Mouse (Mus musculus): Measurements from ENCODE around the gene Nup107. TPM values are rescaled to one million over a fixed set of nuclear protein-coding genes. Genes with fewer than 3 reads are reported as not detected.
"Not testable (repeated sequence)": the region's sequence is repeated elsewhere in the genome, so short reads cannot be mapped to it uniquely, and the experiment has no call there.

Gene Nup107
- total RNA-seq, 2 experiments from 2014 or later, result 23.6 to 26.3 TPM

DNA sequence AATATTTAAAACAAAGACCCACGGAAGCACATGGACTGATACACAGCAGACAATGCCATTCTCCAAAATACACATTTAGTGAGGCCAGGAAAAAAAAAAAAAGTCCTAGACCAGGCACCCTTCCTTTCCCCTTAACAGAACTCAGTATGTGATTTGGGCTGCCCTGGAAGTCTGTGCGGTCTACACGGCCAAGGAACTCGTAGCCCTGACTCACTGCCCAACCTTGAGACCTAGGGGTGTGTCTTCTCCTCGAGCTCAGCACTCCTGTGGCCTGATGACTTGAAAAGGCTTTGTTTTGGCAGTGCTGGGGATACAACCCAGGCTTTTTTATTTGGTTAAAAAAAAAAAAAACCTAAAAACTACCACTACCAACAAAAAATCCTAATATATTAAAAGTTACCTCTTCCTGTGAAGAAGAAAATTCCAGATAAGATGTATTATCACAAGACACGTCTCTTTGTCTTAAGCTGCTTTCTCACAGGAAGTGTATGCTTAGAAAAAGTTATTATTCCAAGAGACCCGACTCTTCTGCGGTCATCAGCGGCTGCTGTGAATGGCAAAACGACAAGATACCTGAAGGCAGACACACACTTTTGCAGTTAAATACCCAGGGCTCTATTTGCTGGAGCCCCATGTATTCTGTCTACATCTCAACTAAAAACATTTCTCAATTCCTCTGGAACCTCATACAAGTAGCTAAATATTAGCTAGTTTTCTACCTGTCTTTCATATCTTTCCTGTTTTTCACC is 58.2 kb downstream of the Nup107 start:
- not testable (repeated sequence) for DNase-seq

DNA sequence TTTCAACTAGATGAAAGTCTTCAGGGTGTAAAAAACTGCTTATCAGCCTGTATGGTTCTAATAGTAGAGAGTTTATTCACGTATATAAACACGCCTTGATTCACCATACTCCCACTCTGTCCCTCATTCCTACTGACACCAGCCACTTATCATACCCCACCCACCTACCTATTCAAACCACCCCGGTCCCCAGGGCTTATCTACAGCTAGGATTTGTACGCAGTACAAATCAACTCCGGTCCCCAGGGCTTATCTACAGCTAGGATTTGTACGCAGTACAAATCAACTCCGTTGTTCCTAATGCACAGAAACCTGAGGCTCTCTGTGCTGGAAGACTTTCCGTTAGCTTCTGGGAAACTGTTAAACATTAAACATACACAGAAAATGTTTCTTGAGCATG is 58.9 kb downstream of the Nup107 start:
- DNase-seq, result not testable (repeated sequence)

DNA sequence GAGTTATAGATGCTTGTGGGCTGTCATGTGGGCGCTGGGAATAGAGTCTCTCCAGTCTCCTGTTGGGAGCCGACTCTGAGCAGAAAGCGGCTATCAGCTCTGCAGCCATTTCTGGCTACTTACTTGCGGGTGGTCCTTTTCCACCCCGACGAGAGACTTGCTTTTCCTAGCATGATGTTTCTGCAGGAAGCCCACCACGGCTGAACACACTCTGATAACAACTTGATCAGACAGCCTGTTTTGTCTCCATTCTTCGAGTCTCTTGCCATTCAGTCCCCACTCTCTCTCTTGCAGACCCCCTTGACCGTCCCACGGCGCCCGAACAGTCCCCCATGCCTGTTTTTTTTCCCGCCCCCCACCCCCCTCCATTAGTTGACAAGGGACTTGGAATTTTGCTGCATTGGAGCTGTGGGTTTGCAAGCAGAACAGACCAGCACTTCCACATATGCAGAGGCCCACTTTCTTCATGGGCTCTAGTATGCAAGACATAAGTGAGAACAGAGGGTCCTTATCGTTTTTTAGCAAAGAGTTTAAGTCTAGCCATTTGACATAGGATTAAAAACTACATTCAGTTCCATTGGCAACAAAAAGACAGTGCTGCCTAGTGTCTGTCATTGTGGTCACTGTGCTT is 59.4 kb downstream of the Nup107 start:
- no peak for DNase-seq

DNA sequence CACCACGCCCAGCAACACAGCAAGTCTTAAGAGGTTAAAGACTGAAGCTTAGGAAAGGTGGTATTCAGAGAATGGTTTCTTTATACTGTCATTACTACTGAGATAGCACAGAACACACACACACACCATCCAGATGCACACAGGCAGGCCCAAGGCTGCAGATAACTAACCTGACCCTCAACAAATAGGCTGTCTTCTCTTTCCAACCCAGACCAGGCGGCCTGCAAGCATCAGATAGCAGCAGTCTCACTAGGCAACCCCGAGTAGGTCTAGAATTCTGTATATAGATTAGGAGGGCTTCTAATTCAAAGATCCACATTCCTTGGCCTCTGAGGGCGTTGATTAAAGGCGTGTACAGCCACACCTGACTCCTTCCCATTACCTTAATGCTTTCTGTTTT is 60.3 kb downstream of the Nup107 start:
- DNase-seq, result no peak

DNA sequence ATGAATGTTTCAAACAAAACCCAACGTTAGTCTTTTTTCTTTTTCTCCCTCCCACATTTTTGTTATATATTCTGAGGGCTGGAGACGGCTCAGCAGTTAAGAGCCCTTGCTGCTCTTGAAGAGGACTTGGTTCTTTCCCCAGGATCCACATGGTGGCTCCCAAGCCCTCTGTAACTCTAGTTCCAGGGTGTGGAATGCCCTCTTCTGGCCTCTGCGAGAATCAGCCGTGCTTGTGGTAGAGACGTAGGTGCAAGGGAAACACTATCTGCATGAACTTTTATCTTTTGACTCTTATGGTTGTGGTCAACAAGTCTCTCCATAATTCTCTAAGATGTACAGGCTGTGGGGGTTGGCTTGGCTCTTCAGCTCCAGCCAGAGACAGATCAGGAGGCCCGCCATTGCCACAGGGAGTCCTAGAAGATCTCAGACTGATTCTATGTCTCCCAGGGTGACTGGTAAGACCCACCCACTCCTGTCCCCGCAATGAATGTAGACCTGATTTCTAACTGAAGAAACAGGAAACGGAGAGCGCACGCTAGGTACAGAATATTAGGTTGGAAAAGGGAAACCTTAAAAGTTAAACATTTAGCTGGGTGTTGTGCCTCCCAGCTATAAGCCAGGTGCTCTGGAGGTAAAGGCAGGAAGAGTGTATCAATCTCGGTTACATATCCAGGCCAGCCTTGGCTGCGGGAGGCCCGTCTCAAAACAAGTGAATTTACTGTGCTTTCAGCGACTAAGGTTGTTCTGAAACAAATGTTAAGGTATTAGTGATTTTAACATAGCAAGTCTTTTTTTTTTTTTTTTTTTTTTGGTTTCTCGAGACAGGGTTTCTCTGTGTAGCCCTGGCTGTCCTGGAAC is 61.0 kb downstream of the Nup107 start:
- DNase-seq, result peak; percentile 61

DNA sequence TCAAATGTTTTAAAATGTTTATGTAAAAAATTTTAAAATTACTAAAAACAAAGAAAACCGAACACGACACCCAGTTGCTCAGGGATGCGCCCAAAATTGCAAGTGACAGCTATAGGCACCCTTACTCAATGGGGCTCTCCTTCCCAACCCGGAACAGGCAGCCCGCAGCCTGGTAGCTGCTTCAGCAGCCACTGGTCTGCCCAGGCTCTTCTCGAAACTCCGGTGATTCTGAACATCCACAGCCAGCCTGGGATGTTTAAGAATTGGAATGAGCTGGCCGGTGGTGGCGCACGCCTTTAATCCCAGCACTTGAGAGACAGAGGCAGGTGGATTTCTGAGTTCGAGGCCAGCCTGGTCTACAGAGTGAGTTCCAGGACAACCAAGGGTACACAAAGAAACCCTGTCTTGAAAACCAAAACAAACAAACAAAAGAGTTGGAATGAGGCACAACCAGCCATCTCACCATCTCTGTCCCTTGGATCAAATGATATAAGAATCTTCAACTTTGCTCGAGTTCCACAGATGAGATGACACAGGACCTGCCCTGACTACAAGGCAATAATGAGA is 61.8 kb downstream of the Nup107 start:
- DNase-seq, result no peak

DNA sequence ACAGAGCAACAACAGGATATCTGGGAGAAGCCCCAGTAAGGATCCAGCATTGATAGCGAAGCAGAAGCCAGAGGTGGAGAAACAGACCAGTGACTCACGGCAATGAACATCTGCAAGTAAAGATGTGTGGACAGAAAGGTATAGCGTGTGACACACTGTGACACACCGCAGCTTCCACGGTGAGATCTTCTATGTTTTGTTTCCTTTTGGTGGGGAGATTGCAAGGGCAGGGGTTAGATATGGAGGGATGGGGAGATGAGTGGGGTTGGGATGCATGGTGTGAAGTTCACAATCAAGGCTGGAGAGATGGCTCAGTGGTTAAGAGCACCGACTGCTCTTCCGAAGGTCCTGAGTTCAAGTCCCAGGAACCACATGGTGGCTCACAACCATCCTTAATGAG is 62.4 kb downstream of the Nup107 start:
- no peak for DNase-seq

DNA sequence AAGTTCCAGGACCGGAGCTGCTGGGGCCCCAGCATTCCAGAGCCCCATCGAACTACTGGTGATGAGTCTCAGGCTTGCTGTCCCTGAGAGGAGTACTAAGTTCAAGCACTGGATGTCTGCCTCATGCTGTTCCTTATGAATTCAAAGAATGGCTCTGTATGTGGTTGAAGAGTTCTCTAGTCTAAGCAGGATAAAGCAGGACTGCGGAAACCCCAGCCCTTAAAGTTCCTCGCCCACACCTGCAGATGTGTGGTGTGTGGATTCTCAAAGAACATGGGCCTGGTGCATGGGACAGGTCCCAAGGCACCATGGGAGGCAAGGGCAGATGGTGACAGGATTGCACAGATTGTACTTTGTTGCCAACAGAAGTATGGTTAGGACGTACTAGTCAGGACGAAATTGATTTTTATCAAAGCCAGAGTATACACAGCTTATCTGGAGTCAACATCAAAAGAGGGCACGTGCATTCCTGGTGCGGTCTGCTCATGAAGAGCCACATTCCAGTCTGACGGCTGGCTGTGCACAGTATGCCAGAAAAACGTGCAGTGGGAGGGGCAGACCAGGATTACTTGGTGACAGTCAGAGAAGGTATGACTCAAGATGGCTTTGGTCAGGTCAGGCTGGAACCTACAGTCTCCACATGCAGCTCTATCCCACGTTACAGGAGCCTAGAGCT is 63.2 kb downstream of the Nup107 start:
- DNase-seq, result no peak

DNA sequence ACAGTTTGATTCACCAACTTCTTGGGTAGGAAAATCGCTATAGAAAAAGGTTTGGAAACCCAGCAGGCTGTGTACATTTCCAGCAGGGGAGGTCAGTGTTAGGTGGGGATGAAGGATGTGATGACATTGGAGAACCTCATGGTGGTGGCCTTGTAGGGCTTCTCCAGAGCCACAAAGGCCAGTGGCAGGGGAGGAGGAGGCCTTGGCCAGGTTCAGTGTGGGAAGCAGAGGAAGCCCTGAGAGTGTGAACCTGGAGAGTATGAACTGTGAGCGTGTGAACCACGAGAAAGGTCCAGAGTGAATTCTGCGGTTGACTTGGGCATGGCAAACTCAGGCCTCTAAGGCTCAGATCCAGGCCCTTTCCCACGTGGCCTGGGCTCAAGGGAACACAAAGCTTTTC is 63.9 kb downstream of the Nup107 start:
- no peak for DNase-seq

DNA sequence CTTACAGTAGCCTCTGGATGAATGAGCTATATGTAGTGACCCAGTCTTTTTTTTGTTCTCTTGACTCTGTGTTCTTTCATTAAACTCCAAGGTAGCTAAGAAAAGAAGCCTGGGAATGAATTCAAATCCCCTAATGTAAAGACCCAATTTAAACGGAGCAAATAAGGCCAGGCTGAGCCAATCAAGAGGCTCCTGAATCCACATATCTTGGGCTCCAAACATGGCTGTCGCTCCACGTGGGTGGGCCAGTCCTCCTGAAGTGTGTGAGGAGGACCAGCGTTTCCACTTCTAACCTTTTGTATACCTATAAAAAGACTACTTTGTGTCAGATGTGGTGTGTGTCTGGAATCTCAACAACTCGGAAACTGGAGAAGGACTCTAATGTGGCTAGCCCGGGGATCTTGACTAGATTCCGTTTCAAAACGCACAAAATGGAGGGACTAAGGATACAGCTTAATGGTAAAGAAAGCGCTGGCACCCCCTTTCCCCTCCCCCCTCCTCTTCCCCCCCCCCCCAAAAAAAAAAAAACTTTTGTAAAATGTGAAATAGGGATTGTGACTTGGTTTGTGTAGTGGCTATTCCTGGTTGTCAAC is 64.9 kb downstream of the Nup107 start:
- DNase-seq, result no peak

DNA sequence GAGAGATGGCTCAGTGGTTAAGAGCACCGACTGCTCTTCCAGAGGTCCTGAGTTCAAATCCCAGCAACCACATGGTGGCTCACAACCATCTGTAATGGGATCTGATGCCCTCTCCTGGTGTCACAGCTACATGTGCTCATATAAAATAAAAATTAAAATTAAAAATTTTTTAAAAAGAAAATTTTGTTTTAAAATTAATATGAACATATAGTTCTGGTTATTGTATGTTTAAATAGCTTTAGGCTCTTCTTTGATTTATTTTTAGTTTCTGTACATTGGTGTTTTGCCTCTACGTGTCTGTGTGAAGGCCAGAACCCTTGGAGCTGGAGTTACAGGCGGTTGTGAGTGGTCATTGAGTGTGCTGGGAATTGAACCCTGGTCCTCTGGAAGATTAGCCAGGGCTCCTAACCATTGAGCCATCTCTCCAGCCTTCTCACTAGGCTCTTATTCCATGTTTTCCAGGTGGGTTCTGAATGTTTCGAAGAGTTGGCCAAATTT is 65.6 kb downstream of the Nup107 start:
- DNase-seq, result no peak

DNA sequence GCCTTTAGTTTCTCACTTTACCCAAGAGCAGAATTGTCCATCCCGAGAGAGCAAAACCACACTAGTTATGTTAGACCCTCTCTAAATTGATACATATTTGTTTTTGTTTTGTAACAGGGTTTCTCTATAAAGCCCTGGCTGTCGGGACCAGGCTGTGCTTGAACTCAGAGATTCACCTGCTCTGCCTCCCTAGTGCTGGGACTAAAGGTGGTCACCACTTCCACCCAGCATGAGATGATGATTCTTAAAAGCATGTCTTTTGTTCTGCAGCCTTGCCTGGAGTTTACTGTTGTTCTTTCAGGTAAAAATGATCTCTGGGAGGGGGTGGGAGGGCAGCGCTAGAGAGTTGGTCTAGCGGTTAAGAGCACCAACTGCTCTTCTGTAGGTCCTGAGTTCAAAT is 66.2 kb downstream of the Nup107 start:
- DNase-seq, result no peak

DNA sequence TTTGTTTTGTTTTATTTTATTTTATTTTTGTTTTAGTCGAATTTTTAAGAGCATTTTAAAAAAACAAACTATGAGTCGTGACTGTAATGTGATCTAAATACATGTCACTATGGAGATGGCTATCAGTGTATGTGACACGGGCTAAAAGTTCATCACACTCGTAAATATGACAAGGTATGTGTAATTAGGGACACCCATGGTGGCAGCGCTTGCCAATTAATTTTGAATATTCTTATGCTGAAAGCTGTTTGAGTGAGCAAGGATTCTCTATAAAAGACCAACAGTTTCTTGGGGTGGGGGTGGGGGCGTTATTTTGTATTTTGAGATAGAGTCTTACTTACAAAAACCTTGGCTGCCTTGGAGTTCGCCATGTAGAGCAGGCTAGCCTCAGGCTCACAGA is 66.8 kb downstream of the Nup107 start:
- no peak for DNase-seq

DNA sequence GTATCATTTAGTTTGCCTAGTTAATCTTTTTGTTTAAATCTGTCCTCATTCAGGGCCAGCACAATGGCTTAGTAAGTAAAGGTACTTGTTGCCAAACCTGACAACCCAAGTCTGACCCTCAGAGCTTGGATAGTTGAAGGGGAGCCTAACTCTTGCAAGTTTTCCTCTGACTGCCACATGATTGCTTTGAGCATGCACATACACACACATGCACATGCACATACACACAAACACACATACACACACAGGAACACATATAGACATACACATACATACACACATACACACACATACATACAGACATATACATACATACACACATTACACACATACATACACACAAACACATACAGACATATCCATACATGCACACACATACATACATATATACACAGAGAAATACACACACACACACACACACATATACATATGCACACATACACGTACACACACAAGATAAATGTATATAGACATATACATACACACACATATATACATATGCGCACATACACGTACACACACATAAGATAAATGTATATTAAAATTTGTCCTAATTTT is 67.6 kb downstream of the Nup107 start:
- DNase-seq, result no peak

DNA sequence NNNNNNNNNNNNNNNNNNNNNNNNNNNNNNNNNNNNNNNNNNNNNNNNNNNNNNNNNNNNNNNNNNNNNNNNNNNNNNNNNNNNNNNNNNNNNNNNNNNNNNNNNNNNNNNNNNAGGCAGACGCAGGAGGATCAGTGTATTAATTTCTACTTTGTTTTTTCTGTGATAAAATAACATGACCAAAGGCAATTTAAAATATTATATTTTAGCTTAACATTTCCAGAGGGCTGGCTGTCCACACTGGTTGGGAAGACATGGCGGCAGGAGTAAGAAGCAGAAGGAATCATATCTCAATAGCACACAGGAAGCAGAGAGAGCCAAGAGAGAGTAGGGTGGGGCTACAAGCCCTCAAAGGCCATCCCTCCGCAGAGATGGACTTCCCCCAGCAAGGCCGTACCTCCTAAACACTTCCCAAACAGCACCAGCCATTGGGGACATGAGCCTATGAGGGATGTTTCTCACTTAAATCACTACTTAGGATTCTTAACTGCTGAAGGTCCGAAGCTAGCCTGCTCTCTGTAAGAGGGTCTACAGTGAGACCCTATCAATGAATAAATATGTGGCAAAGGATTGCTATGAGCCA is 68.3 kb downstream of the Nup107 start:
- no peak for DNase-seq

DNA sequence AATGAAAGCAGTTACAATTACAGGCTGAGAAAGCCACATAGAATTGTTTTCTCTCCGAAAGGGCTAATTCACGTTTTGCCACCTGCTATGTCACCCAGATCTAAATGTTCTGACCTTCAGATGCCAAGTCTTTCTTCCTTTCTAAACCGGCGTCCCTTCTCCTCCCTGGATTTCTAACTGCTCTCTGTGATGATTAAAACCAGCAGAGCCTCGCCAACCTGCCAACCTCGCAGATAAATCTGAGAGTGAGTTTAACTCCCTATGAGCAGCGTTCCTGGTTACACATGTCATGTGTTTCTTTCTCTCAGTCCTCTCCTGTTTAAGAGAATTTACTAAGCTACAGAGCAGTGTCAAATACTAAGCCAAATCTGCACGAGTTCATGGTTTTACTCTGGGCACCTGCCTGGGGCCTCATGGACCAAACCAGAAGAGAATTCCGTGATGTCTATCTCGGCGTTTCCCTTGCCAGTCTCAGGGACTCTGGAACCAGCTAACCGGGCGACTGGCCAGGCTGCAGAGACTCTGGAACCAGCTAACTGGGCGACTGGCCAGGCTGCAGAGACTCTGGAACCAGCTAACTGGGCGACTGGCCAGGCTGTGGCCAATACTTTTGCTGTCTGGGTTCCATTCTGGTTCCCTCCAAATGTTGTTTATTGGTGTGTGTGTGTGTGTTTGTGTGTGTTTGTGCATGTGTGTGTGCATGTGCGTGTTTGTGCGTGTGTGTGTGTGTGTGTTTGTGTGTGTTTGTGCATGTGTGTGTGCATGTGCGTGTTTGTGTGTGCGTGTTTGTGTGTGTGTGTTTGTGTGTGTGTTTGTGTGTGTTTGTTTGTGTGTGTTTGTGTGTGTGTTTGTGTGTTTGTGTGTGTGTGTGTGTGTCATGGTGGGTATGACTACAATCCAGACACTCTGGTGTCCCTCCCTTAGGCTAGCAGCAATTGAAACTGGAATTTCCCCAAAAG is 74.1 kb downstream of the Nup107 start:
- peak; percentile 66 for DNase-seq

DNA sequence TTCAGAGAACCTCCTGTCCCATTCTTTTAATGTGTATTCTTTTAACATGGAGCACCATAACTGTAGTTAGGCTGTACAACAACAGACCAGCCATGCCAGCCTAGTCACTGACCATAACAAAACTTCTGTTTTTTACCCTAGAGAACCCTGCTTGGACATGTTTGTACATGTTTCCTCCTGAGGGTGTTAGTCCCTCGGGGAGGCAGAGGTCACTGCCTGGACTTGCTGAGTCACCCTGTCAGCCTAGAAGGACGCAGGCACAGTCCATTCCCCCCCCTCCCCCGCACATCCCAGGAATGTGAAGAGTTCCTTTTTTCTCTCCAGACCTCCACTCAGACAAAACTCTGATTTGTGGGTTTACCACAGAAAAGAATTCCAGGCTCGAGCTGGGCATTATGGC is 74.9 kb downstream of the Nup107 start:
- DNase-seq, result peak; percentile 43

DNA sequence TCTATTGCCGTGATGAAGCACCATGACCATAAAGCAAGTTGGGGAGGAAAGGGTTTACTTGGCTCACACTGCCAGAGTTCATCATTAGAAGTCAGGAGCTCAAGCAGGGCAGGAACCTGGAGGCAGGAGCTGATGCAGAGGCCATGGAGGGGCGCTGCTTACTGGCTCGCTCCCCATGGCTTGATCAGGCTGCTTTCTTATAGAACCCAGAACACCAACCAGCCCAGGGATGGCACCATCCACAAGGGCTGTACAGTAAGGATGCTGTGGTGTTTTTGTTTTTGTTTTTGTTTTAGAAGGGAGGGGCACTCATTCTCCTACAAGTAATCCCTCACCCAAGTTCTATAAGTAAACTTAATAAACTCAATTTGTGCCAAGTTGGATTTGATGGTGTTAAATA is 75.8 kb downstream of the Nup107 start:
- no peak for DNase-seq

DNA sequence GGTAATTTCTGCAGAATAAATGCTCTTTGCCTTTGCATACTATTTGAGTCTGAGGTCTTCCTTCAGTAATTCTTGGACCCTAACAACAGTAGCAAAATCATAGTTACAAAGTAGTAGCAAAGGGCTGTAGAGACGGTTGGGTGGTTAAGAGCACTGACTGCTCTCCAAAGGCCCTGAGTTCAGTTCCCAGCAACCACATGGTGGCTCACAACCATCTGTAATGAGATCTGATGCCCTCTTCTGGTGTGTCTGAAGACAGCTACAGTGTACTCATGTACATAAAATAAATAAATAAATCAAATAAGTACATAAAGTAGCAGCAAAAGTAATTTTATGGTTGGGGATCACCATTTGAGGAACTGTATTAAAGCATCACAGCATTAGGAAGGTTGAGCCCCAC is 76.9 kb downstream of the Nup107 start:
- not testable (repeated sequence) for DNase-seq

DNA sequence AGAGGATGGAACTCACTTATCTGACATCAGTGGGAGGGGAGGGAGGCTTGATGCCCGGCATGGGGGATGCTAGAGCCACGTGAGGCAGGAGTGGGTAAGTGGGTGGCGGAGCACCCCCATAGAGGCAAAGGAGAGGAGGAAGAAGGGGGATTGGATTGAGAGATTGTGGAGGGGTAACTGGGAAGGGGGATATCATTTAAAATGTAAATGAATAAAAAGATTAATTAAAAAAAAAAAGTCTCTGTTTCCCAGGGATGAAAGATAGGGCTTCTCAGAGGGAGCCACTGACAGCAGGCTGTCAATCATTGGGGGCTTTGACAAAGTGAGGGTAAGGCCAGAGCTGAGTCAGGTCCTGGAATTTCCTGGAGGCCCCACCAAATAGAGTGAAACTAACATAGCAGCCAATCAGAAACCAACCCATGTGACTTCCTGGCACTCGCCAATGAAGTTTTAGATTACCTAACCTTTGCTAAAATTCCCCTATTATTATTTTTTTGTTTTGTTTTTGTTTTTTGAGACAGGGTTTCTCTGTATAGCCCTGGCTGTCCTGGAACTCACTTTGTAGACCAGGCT is 77.5 kb downstream of the Nup107 start:
- DNase-seq, result no peak
